Mouse (Mus musculus): ENCODE measurements around the gene Gucy1b2.

DNA sequence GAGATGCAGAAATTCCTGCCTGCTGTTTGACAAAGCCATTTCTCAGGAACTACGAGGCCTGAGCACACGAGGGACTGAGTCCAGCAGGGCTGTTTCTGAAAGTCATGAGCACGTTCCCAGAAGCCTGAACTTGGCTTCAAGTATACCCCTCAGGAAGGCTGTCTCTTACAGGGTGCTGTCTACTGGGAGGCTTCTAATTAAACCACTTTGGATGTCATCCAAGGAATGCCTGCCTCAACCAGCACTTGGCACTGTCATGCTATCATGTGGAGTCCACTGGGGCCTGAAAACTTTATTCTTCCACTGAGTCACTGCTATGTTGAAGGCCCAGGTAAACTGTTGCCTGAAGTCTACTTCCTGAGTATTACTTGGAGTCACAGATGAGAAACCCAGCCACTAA is 2.0 kb downstream of the Gucy1b2 start:
- TF ChIP-seq CTCF (IDR thresholded peaks at IDR 0.05; ENCODE audit: low read depth) = no peak
- TF ChIP-seq EP300 (IDR thresholded peaks at IDR 0.05; ENCODE audit: low read depth) = no peak

Data from heart, postnatal 0 days (tissue).